Mouse (Mus musculus): ENCODE data around the gene Pcdh7.

DNA sequence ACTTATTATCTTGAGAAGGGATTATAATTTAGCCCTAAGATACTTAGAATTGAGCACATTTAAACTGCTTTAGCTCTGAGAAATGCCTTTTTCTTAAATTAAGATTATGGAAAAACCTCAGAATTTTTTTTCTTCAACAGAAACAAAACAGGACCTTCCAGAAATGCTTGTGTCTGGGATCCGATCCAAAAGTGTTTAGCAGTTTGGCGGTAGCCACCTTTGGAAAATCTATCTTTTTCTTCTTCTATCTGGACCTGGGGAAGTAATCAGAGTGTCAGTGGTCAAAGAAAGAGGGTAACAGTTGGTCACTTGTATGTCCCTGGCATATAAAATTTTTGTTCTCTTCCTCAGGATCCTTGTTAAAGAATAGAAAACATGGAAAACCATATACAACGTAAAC is 54.9 kb downstream of the Pcdh7 start:
- no peak for TF ChIP-seq ZKSCAN1 (IDR thresholded peaks at IDR 0.05; ENCODE audit: low read depth, low read length)
- TF ChIP-seq CTCF (IDR thresholded peaks at IDR 0.05 in 2 of 3, conservative IDR thresholded peaks at IDR 0.05 in 1 of 3; ENCODE audit: control insufficient read depth in 1 of 3, insufficient read depth in 1 of 3, low read depth in 2 of 3, low read length in 3 of 3, poor library complexity in 1 of 3, severe bottlenecking in 1 of 3): no peak
- TF ChIP-seq MXI1 (IDR thresholded peaks at IDR 0.05; ENCODE audit: low read depth, low read length): no peak
- no peak for TF ChIP-seq ZMIZ1 (IDR thresholded peaks at IDR 0.05; ENCODE audit: low read depth, low read length)
- TF ChIP-seq JUND (IDR thresholded peaks at IDR 0.05; ENCODE audit: low read depth, low read length): no peak
- TF ChIP-seq MAX (IDR thresholded peaks at IDR 0.05; ENCODE audit: low read length): no peak
- no peak for TF ChIP-seq EP300 (IDR thresholded peaks at IDR 0.05; ENCODE audit: low read depth in 1 of 2, low read length in 2 of 2)
- no peak for TF ChIP-seq NELFE (IDR thresholded peaks at IDR 0.05; ENCODE audit: low read depth, low read length)
- no peak for TF ChIP-seq MAZ (IDR thresholded peaks at IDR 0.05; ENCODE audit: low read depth, low read length)
- no peak for TF ChIP-seq POLR2AphosphoS5 (IDR thresholded peaks at IDR 0.05; ENCODE audit: borderline replicate concordance, low read depth, low read length)
- no peak for TF ChIP-seq GATA1 (IDR thresholded peaks at IDR 0.05; ENCODE audit: low read depth, low read length)
- TF ChIP-seq POLR2A (IDR thresholded peaks at IDR 0.05; ENCODE audit: control insufficient read depth in 1 of 2, insufficient read depth in 1 of 2, low read depth in 1 of 2, low read length in 2 of 2, poor library complexity in 1 of 2): no peak
- no peak for TF ChIP-seq GABPA (IDR thresholded peaks at IDR 0.05; ENCODE audit: low read depth, low read length)
- no peak for TF ChIP-seq ETS1 (IDR thresholded peaks at IDR 0.05; ENCODE audit: low read depth, low read length)

Data from MEL (cell line).